Mouse (Mus musculus): ENCODE measurements around the gene Tnnc1.

Gene Tnnc1

GRCm38 (mm10) chr14:31251084-31251604 lies 43.0 kb downstream of the Tnnc1 start, which contains the start of the genes Phf7 and Bap1:
Gene Phf7, minus strand, starts transcription at chr14:31251317.
Gene Bap1, plus strand, starts transcription at chr14:31251450.
- in situ Hi-C loops (cut with MboI, MseI): loop anchor here (5.0 kb wide), 1 partner anchor 39 kb away; no protein-coding TSS in a partner anchor

- in situ Hi-C loops (cut with MboI, MseI): loop anchor here (5.0 kb wide), 1 partner anchor 39 kb away; no protein-coding TSS in a partner anchor
Observed at GRCm38 (mm10) chr14:31251626-31252025, 43.5 kb downstream of the Tnnc1 start.

- in situ Hi-C loops (cut with MboI, MseI): loop anchor here (5.0 kb wide), 1 partner anchor 40 kb away; no protein-coding TSS in a partner anchor
Observed at GRCm38 (mm10) chr14:31252091-31252490, 44.0 kb downstream of the Tnnc1 start.

- in situ Hi-C loops (cut with MboI, MseI): no loop called here
Observed at GRCm38 (mm10) chr14:31258476-31259050, 50.5 kb downstream of the Tnnc1 start.

GRCm38 (mm10) chr14:31260374-31260773 lies 52.3 kb downstream of the Tnnc1 start:
- in situ Hi-C loops (cut with MboI, MseI): no loop called here

- in situ Hi-C loops (cut with MboI, MseI): no loop called here
Observed at GRCm38 (mm10) chr14:31260932-31261331, 52.8 kb downstream of the Tnnc1 start.
